In the genomic region with DNA sequence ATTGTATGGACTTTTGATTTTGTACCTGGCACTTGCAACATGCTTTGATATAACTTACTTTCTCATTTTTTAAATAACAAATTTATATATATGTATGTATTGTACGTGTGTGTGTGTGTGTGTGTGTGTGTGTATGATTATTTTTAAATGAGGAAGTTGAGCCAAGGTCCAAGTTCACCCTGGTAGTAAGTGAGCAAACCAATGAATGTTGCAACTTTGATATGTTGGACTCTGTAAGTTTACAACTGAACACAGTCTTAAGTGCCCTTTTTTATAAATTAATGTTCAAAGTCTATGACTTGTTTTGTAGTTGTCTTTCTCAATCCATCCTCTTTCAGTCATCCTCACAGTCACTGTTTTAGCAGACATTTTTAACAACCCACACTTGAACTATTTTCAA, we compare ENCODE assay signal across 18 mouse cellular contexts.
"Had no signal": no experiment of that assay in that cellular context is flagged by ENCODE, and none has a peak within 500 bp of the region (broad histone marks: within the 10 kb centered on the region; RNA-seq: fewer than 3 reads in every experiment).

No protein-coding gene starts in this region.

- H3K9ac ChIP-seq: limb, embryonic 12.5 days; limb, embryonic 15.5 days; liver, embryonic 13.5 days; neural tube, embryonic 12.5 days; neural tube, embryonic 15.5 days had no signal

- H3K27ac ChIP-seq: limb, embryonic 12.5 days; limb, embryonic 15.5 days; liver, embryonic 13.5 days; neural tube, embryonic 12.5 days; neural tube, embryonic 15.5 days; stomach, postnatal 0 days had no signal

- DNase-seq: kidney, adult 18-20 months; kidney, adult 9 months; kidney, postnatal 14 days; liver, embryonic 13.5 days; lung, adult 2 months; lung, postnatal 14 days; lung, postnatal 4 days; right cerebral cortex, adult 18-20 months; right cerebral cortex, postnatal 14 days; right cerebral cortex, postnatal 4 days; thymus, adult 2 months; thymus, postnatal 14 days; thymus, postnatal 4 days had no signal

- H3K4me2 ChIP-seq: limb, embryonic 12.5 days; limb, embryonic 15.5 days; liver, embryonic 13.5 days; neural tube, embryonic 12.5 days; neural tube, embryonic 15.5 days had no signal

- H3K27me3 ChIP-seq: limb, embryonic 12.5 days; limb, embryonic 15.5 days; liver, embryonic 13.5 days; neural tube, embryonic 12.5 days; neural tube, embryonic 15.5 days had no signal

- H3K4me3 ChIP-seq: limb, embryonic 12.5 days; limb, embryonic 15.5 days; liver, embryonic 13.5 days; neural tube, embryonic 12.5 days; neural tube, embryonic 15.5 days had no signal

- H3K36me3 ChIP-seq: limb, embryonic 12.5 days; limb, embryonic 15.5 days; liver, embryonic 13.5 days; neural tube, embryonic 12.5 days; neural tube, embryonic 15.5 days had no signal

- H3K4me1 ChIP-seq: limb, embryonic 12.5 days; limb, embryonic 15.5 days; liver, embryonic 13.5 days; neural tube, embryonic 15.5 days had no signal

- H3K9me3 ChIP-seq: limb, embryonic 12.5 days; limb, embryonic 15.5 days; liver, embryonic 13.5 days; neural tube, embryonic 12.5 days; neural tube, embryonic 15.5 days had no signal
